Mouse (Mus musculus): ENCODE measurements around the gene Rab5if. TPM values are rescaled to one million over a fixed set of nuclear protein-coding genes. Genes with fewer than 3 reads are reported as not detected.

Rab5if gene
- polyA plus RNA-seq, 2 experiments from 2014 or later: 4.1 to 7.6 TPM

Other genes starting within 250 kb of the Rab5if start
- 10 to 100 TPM; 56.8 to 71.9 TPM for gene Dlgap4, start 249.4 kb upstream of the Rab5if start, polyA plus RNA-seq (2017; shearing (Covaris generic))
- not detected for gene Myl9, start 87.7 kb upstream of the Rab5if start, polyA plus RNA-seq (2017; shearing (Covaris generic))
- gene Tgif2, start 23.1 kb upstream of the Rab5if start, polyA plus RNA-seq (2017; shearing (Covaris generic)): 1 to 10 TPM; 5.2 to 8.5 TPM
- 10 to 100 TPM; 16.3 to 25.4 TPM for gene 4930518I15Rik, start 5.2 kb upstream of the Rab5if start, polyA plus RNA-seq (2017; shearing (Covaris generic))
- gene Sla2, start 24.1 kb downstream of the Rab5if start, polyA plus RNA-seq (2017; shearing (Covaris generic)): 10 to 100 TPM; 57.8 to 67.4 TPM
- 100 to 1,000 TPM; 107 to 115 TPM for gene Ndrg3, start 128.9 kb downstream of the Rab5if start, polyA plus RNA-seq (2017; shearing (Covaris generic))
- 10 to 100 TPM; 16.0 to 17.1 TPM for gene Dsn1, start 144.0 kb downstream of the Rab5if start, polyA plus RNA-seq (2017; shearing (Covaris generic))
- under 1 TPM in 1 of 2 experiments, not detected in 1; 0.05 TPM for gene Soga1, start 216.1 kb downstream of the Rab5if start, polyA plus RNA-seq (2017; shearing (Covaris generic))
- not detected for gene Tldc2, start 223.9 kb downstream of the Rab5if start, polyA plus RNA-seq (2017; shearing (Covaris generic))

Data from activated CD4-positive, CD25-positive, alpha-beta regulatory T cell, adult 4 months (primary cell).